35 mouse cellular contexts compared by ENCODE assay signal in genomic region chr6:129577605-129578004, GRCm38 (mm10). TPM values are rescaled to one million over a fixed set of nuclear protein-coding genes. Genes with fewer than 3 reads are reported as not detected.
"Had no signal": no experiment of that assay in that cellular context is flagged by ENCODE, and none has a peak within 500 bp of the region (broad histone marks: within the 10 kb centered on the region; RNA-seq: fewer than 3 reads in every experiment).

Klre1 (plus strand) TSS chr6:129577905.

- H3K9ac ChIP-seq: embryonic facial prominence, embryonic 12.5 days; embryonic facial prominence, embryonic 13.5 days; embryonic facial prominence, embryonic 15.5 days; forebrain, embryonic 12.5 days; forebrain, embryonic 13.5 days; forebrain, embryonic 15.5 days; forebrain, postnatal 0 days had no signal

- H3K27ac ChIP-seq: embryonic facial prominence, embryonic 10.5 days; embryonic facial prominence, embryonic 12.5 days; embryonic facial prominence, embryonic 13.5 days; embryonic facial prominence, embryonic 15.5 days; forebrain, embryonic 10.5 days; forebrain, embryonic 12.5 days; forebrain, embryonic 13.5 days; forebrain, embryonic 15.5 days; gastrocnemius, adult 2 months; heart, adult 2 months had no signal

- H3K27me3 ChIP-seq: embryonic facial prominence, embryonic 12.5 days; embryonic facial prominence, embryonic 13.5 days; embryonic facial prominence, embryonic 15.5 days; forebrain, embryonic 12.5 days; forebrain, embryonic 13.5 days; forebrain, embryonic 15.5 days had no signal

- DNase-seq: cerebellum, adult 8-10 months; cerebellum, adult 9-10 months; cerebellum, adult 9-11 months; cerebellum, postnatal 10 days; cerebellum, postnatal 14 days; cerebellum, postnatal 25 days; cerebellum, postnatal 36 days; embryo, embryonic 11 days; forebrain, postnatal 0 days; gastrocnemius, adult 2 months; gastrocnemius, postnatal 10 days; gastrocnemius, postnatal 14 days; gastrocnemius, postnatal 25 days; gastrocnemius, postnatal 36 days; heart, adult 11 months; heart, adult 18-20 months; heart, adult 2 months had no signal

- H3K4me1 ChIP-seq: embryonic facial prominence, embryonic 10.5 days; embryonic facial prominence, embryonic 12.5 days; embryonic facial prominence, embryonic 13.5 days; embryonic facial prominence, embryonic 15.5 days; forebrain, embryonic 10.5 days; forebrain, embryonic 12.5 days; forebrain, embryonic 13.5 days; forebrain, embryonic 15.5 days had no signal

- ATAC-seq: forebrain, embryonic 13.5 days; forebrain, embryonic 14.5 days; forebrain, embryonic 15.5 days; forebrain, embryonic 16.5 days; forebrain, postnatal 0 days had no signal

- H3K36me3 ChIP-seq: embryonic facial prominence, embryonic 10.5 days; embryonic facial prominence, embryonic 12.5 days; embryonic facial prominence, embryonic 13.5 days; embryonic facial prominence, embryonic 15.5 days; forebrain, embryonic 10.5 days; forebrain, embryonic 12.5 days; forebrain, embryonic 15.5 days had no signal

- H3K4me2 ChIP-seq: embryonic facial prominence, embryonic 12.5 days; embryonic facial prominence, embryonic 13.5 days; embryonic facial prominence, embryonic 15.5 days; forebrain, embryonic 12.5 days; forebrain, embryonic 13.5 days; forebrain, embryonic 15.5 days had no signal

- H3K9me3 ChIP-seq: embryonic facial prominence, embryonic 10.5 days; embryonic facial prominence, embryonic 12.5 days; embryonic facial prominence, embryonic 13.5 days; embryonic facial prominence, embryonic 15.5 days; forebrain, embryonic 10.5 days; forebrain, embryonic 12.5 days; forebrain, embryonic 13.5 days; forebrain, embryonic 15.5 days had no signal

- H3K4me3 ChIP-seq: embryonic facial prominence, embryonic 10.5 days; embryonic facial prominence, embryonic 12.5 days; embryonic facial prominence, embryonic 13.5 days; embryonic facial prominence, embryonic 15.5 days; erythroblast, embryonic 14.5 days; forebrain, embryonic 10.5 days; forebrain, embryonic 12.5 days; forebrain, embryonic 13.5 days; forebrain, embryonic 15.5 days; gastrocnemius, adult 2 months; heart, adult 2 months had no signal

RNA-seq across cellular contexts. Expression of gene Klre1, which starts in this region (rescaled TPM):
- total RNA-seq: forebrain, postnatal 0 days; gastrocnemius, adult 18-20 months; gastrocnemius, adult 2 months; gastrocnemius, adult 8-10 months; gastrocnemius, postnatal 10 days; gastrocnemius, postnatal 14 days; gastrocnemius, postnatal 25 days; gastrocnemius, postnatal 36 days; gastrocnemius, postnatal 4 days; granulocyte monocyte progenitor cell, adult 5-6 weeks had no signal
- polyA plus RNA-seq: embryonic facial prominence, embryonic 10.5 days; embryonic facial prominence, embryonic 11.5 days; embryonic facial prominence, embryonic 12.5 days; embryonic facial prominence, embryonic 13.5 days; embryonic facial prominence, embryonic 14.5 days; embryonic facial prominence, embryonic 15.5 days; erythroblast, embryonic 14.5 days; forebrain, embryonic 10.5 days; forebrain, embryonic 11.5 days; forebrain, embryonic 12.5 days; forebrain, embryonic 13.5 days; forebrain, embryonic 14.5 days; forebrain, embryonic 15.5 days; forebrain, embryonic 16.5 days; forebrain, postnatal 0 days had no signal
